Mouse (Mus musculus) heart, embryonic 11.5 days (tissue): ENCODE measurements around the gene Mcm10. TPM values are rescaled to one million over a fixed set of nuclear protein-coding genes. Genes with fewer than 3 reads are reported as not detected.

Source experiments
- ATAC-seq: fragments of 200-750 bp; cut with Nextera tagmentation; replicated peaks from 2 replicates; pipeline ENCODE4 v1.8.0; 2017; ENCODE audit warnings: moderate library complexity; ENCODE audit not compliant: insufficient number of reproducible peaks, low FRiP score, low TSS enrichment
- H3K27ac ChIP-seq: fragments of 300-500 bp; sonication (generic); 2 replicates; pipeline ENCODE4 v1.5.1; 2014; ENCODE audit warnings: mild to moderate bottlenecking, low read depth, low read length
- H3K27me3 ChIP-seq: fragments of 300-500 bp; sonication (generic); 2 replicates; pipeline ENCODE4 v1.6.1; 2014; ENCODE audit warnings: mild to moderate bottlenecking, low read length, mixed read lengths; ENCODE audit not compliant: control insufficient read depth, insufficient read depth
- H3K36me3 ChIP-seq: fragments of 300-500 bp; sonication (generic); 2 replicates; pipeline ENCODE4 v1.6.1; 2014; ENCODE audit warnings: mild to moderate bottlenecking, low read length, moderate library complexity, mixed read lengths; ENCODE audit not compliant: control insufficient read depth, insufficient read depth
- H3K4me1 ChIP-seq: fragments of 300-500 bp; sonication (generic); 2 replicates; pipeline ENCODE4 v1.6.1; 2014; ENCODE audit warnings: low read length; ENCODE audit not compliant: control insufficient read depth, insufficient read depth
- H3K4me2 ChIP-seq: fragments of 300-500 bp; sonication (generic); 2 replicates; pipeline ENCODE4 v1.6.1; 2014; ENCODE audit warnings: mild to moderate bottlenecking, moderate library complexity
- H3K4me3 ChIP-seq: fragments of 300-500 bp; sonication (generic); 2 replicates; pipeline ENCODE4 v1.5.1; 2014; ENCODE audit warnings: low read depth, low read length
- H3K9ac ChIP-seq: fragments of 300-500 bp; sonication (generic); 2 replicates; pipeline ENCODE4 v1.6.1; 2014; ENCODE audit warnings: mild to moderate bottlenecking, low read depth, low read length, moderate library complexity
- H3K9me3 ChIP-seq: fragments of 300-500 bp; sonication (generic); replicated peaks from 2 replicates; pipeline ENCODE4 v1.6.1; 2016; ENCODE audit warnings: low read length; ENCODE audit not compliant: control insufficient read depth
- WGBS: fragments of 180-500 bp; shearing (Covaris S2); extraction: QIAGEN DNeasy Blood & Tissue Kit; methylation state at CpG from one replicate; pipeline ENCODE4 v1.1.7; 2014; ENCODE audit not compliant: insufficient replicate concordance; 5-methylcytosine and 5-hydroxymethylcytosine counted together
- polyA plus RNA-seq: library from polyadenylated mRNA; unstranded; fragments of >200 nt; fragmentation: Nextera tagmentation; extraction: Ambion mirVana; gene quantifications from 2 replicates; pipeline ENCODE4 v1.2.1, GENCODE M21; 2014

Gene Mcm10
- polyA plus RNA-seq, 1 experiment from 2014 or later = 21.4 TPM

GRCm38 (mm10) chr2:5035241-5035640 is 22.6 kb upstream of the Mcm10 start:
- Histone ChIP-seq H3K4me3 (no peak overlapping the region), H3K4me2 (no peak overlapping the region), H3K27me3 (no peaks in the 10 kb centered on the region), H3K9me3 (no peaks in the 10 kb centered on the region), H3K36me3 (no peaks in the 10 kb centered on the region), H3K9ac (no peak overlapping the region), H3K27ac (no peak overlapping the region), H3K4me1 (no peaks in the 10 kb centered on the region)
- no peak for ATAC-seq
- WGBS = 91% methylated on average over 9 of the region's 9 CpGs

GRCm38 (mm10) chr2:5034801-5035200 is 22.2 kb upstream of the Mcm10 start:
- Histone ChIP-seq H3K36me3 (no peaks in the 10 kb centered on the region), H3K4me3 (no peak overlapping the region), H3K4me1 (no peaks in the 10 kb centered on the region), H3K4me2 (no peak overlapping the region), H3K9me3 (no peaks in the 10 kb centered on the region), H3K27ac (no peak overlapping the region), H3K9ac (no peak overlapping the region), H3K27me3 (no peaks in the 10 kb centered on the region)
- no peak for ATAC-seq
- 75% methylated on average over 8 of the region's 8 CpGs for WGBS

DNA sequence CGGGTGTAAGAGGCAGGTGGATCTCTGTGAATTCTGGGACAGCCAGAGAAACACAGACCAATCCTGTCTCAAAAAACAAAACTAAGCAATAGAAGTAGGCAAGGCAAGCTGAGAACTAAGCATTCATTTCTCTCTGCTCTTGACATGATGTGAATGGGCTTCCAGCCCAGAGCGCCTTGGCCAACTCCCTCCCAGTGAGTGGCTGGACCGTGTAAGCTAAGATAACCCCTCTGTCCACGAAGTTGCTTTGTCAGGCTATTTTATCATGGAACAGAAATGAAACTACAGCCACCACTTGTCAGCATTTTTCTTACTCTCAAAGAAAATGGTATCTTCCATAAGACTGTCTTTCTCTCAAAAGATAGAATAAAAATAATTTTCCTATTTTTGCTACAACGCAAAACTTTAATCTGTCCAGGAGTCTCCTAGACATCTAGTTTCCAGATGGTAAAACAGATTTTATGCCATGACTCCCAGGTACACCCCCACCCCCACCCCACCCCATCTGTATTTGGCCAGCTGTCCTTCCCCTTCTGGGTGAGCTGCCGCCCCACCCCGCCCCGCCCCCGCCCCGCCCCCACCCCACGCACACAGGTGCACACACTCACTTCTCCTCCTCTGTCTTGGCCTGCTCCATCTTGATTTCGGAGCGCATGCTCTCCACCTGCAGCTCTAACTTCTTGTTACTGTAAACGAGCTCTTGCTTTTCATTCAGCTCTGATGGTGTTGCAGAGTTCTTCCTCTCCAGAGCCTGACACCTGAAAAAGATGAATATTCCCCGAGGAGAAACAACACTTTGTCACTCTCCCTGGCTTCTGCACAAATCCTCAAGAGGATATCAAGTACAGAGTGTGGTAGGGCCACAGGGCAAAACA is 21.2 kb upstream of the Mcm10 start:
- no peak for ATAC-seq
- Histone ChIP-seq H3K36me3 (no peaks in the 10 kb centered on the region), H3K4me2 (no peak overlapping the region), H3K9me3 (no peaks in the 10 kb centered on the region), H3K27me3 (no peaks in the 10 kb centered on the region), H3K4me1 (no peaks in the 10 kb centered on the region), H3K9ac (no peak overlapping the region), H3K4me3 (no peak overlapping the region), H3K27ac (no peak overlapping the region)
- 59% methylated on average over 15 of the region's 15 CpGs for WGBS

- 58% methylated on average over 5 of the region's 5 CpGs for WGBS
- no peak for ATAC-seq
- no peaks in the 10 kb centered on the region for H3K36me3 ChIP-seq
- H3K9me3 ChIP-seq = no peaks in the 10 kb centered on the region
- H3K9ac ChIP-seq = no peak overlapping the region
- no peaks in the 10 kb centered on the region for H3K27me3 ChIP-seq
- H3K4me1 ChIP-seq = no peaks in the 10 kb centered on the region
- no peak overlapping the region for H3K4me3 ChIP-seq
- no peak overlapping the region for H3K4me2 ChIP-seq
- no peak overlapping the region for H3K27ac ChIP-seq
These were observed 20.1 kb upstream of the Mcm10 start for GRCm38 (mm10) chr2:5032665-5033064.

- Histone ChIP-seq H3K36me3 (no peaks in the 10 kb centered on the region), H3K27ac (no peak overlapping the region), H3K4me3 (no peak overlapping the region), H3K4me2 (no peak overlapping the region), H3K9me3 (no peaks in the 10 kb centered on the region), H3K9ac (no peak overlapping the region), H3K27me3 (no peaks in the 10 kb centered on the region), H3K4me1 (no peaks in the 10 kb centered on the region)
- no peak for ATAC-seq
- 75% methylated on average over 7 of the region's 7 CpGs for WGBS
These were observed 18.6 kb upstream of the Mcm10 start for GRCm38 (mm10) chr2:5031215-5031614.

DNA sequence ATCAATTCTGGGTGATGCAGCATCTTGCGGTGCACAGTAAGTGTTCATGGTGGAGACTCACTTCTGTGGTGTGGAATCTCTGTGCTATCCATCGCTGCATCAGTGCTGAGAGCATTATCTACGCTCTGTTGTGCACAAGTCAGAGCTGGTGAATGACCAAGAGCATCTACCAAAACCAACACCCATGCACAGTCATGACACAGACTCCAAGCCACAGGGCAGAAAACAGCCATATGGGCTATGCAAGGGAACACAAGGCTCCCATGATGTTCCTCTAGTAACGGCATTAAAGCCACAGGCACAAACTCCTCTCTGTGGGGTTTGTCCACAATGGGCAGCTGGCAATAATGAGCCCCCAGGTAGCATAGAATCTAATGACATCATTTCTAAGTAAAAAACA is 17.2 kb upstream of the Mcm10 start:
- Histone ChIP-seq H3K9ac (no peak overlapping the region), H3K9me3 (no peaks in the 10 kb centered on the region), H3K27ac (no peak overlapping the region), H3K27me3 (no peaks in the 10 kb centered on the region), H3K4me3 (no peak overlapping the region), H3K4me2 (no peak overlapping the region), H3K36me3 (no peaks in the 10 kb centered on the region), H3K4me1 (no peaks in the 10 kb centered on the region)
- WGBS = 87% methylated on average over 4 of the region's 4 CpGs
- no peak for ATAC-seq

- no peak overlapping the region for H3K4me3 ChIP-seq
- peak; percentile 35; the same call in 1 of the 2 replicates for ATAC-seq
- 0 out of 2 replicates have a peak, but pooled peaks cover 2% of the 10 kb centered on the region for H3K4me1 ChIP-seq
- no peaks in the 10 kb centered on the region for H3K36me3 ChIP-seq
- H3K27ac ChIP-seq = no peak overlapping the region
- H3K4me2 ChIP-seq = no peak overlapping the region
- WGBS = 74% methylated on average over 7 of the region's 7 CpGs
- H3K9me3 ChIP-seq = no peaks in the 10 kb centered on the region
- H3K9ac ChIP-seq = no peak overlapping the region
- H3K27me3 ChIP-seq = no peaks in the 10 kb centered on the region
These were observed 15.5 kb upstream of the Mcm10 start for GRCm38 (mm10) chr2:5028047-5028446.

GRCm38 (mm10) chr2:5027057-5027456 is 14.5 kb upstream of the Mcm10 start:
- Histone ChIP-seq H3K9ac (no peak overlapping the region), H3K4me1 (0 out of 2 replicates have a peak, but pooled peaks cover 2% of the 10 kb centered on the region), H3K4me2 (no peak overlapping the region), H3K36me3 (no peaks in the 10 kb centered on the region), H3K9me3 (no peaks in the 10 kb centered on the region), H3K4me3 (no peak overlapping the region), H3K27ac (no peak overlapping the region), H3K27me3 (no peaks in the 10 kb centered on the region)
- no peak for ATAC-seq
- WGBS = 82% methylated on average over 6 of the region's 6 CpGs
